Comparison of ENCODE assay signal across 8 mouse cellular contexts in the genomic region with DNA sequence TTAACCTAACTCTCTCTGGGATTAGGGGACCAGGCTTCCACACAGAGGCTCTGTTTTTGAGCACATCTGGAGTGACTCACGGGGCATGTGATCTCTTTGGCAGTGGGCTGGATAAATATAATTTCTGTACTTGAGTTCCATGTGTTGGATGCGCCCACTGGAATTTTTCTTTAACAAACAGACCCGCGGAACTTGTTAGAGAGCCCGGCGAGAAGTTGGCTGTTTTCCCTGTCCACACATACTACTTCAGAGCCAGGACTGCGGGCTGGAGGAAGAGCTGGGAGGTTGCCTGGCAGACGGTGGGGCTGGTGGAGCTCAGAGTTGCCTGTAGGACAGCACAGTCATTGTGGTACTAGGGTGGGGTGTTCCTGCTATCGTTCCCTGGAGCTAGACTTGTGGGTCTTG. TPM values are rescaled to one million over a fixed set of nuclear protein-coding genes. Genes with fewer than 3 reads are reported as not detected.
A peak's percentile ranks its signal among the peaks of the same experiment; 100 is the strongest.
DNase-seq lines count a peak whose midpoint lies in the region; ATAC-seq and TF ChIP-seq lines count a peak whose summit lies in the region.

A gene (minus strand): TSS at position 31 of the 405 bp plus-strand sequence.

- H3K9ac ChIP-seq in embryonic facial prominence, embryonic 14.5 days (ENCODE audit: low read depth, low read length): 0 out of 2 replicates have a peak within 1 kb of the TSS, but pooled peaks have one; percentile 2
- H3K9ac ChIP-seq in stomach, embryonic 16.5 days (ENCODE audit: low read length): no peak within 1 kb of the TSS
- H3K9ac ChIP-seq in hindbrain, embryonic 11.5 days (ENCODE audit: low read depth, low read length): no peak within 1 kb of the TSS
- H3K9ac ChIP-seq in hindbrain, embryonic 16.5 days (ENCODE audit: low read depth, low read length): no peak within 1 kb of the TSS

- peaks cover 17% of the 10 kb centered on the region for H3K4me1 ChIP-seq in embryonic facial prominence, embryonic 14.5 days (ENCODE audit: control insufficient read depth, insufficient read depth, low read length)
- H3K4me1 ChIP-seq in lung, adult 2 months (ENCODE audit: control insufficient read depth, insufficient read depth, low read length): no peaks in the 10 kb centered on the region; the same call in 1 of the 2 replicates
- no peaks in the 10 kb centered on the region for H3K4me1 ChIP-seq in stomach, embryonic 16.5 days (ENCODE audit: control insufficient read depth, insufficient read depth, low read length)
- H3K4me1 ChIP-seq in hindbrain, embryonic 11.5 days (replicated peaks; ENCODE audit: control insufficient read depth, insufficient read depth, low read length): no peaks in the 10 kb centered on the region
- H3K4me1 ChIP-seq in hindbrain, embryonic 16.5 days (ENCODE audit: control insufficient read depth, insufficient read depth, low read depth, low read length): no peaks in the 10 kb centered on the region

- intact Hi-C loops in heart, postnatal 10 days (cut with DNase I): no loop called here

- peak within 1 kb of the TSS; percentile 31 for H3K4me2 ChIP-seq in embryonic facial prominence, embryonic 14.5 days (ENCODE audit: low read depth, low read length)
- H3K4me2 ChIP-seq in stomach, embryonic 16.5 days (ENCODE audit: low read depth, low read length): no peak within 1 kb of the TSS
- H3K4me2 ChIP-seq in hindbrain, embryonic 11.5 days (replicated peaks; ENCODE audit: low read depth, low read length): no peak within 1 kb of the TSS
- H3K4me2 ChIP-seq in hindbrain, embryonic 16.5 days (ENCODE audit: low read length): no peak within 1 kb of the TSS

- peak within 1 kb of the TSS; percentile 61 for H3K27ac ChIP-seq in embryonic facial prominence, embryonic 14.5 days (replicated peaks; ENCODE audit: low read depth, low read length)
- H3K27ac ChIP-seq in stomach, embryonic 16.5 days (ENCODE audit: low read length): peak within 1 kb of the TSS; percentile 9; the same call in 1 of the 2 replicates
- H3K27ac ChIP-seq in hindbrain, embryonic 11.5 days (ENCODE audit: low read depth, low read length): no peak within 1 kb of the TSS
- no peak within 1 kb of the TSS for H3K27ac ChIP-seq in hindbrain, embryonic 16.5 days (ENCODE audit: low read depth, low read length)

- H3K27me3 ChIP-seq in embryonic facial prominence, embryonic 14.5 days (replicated peaks; ENCODE audit: control insufficient read depth, insufficient read depth, low read length): no peaks in the 10 kb centered on the region
- H3K27me3 ChIP-seq in stomach, embryonic 16.5 days (ENCODE audit: control insufficient read depth, insufficient read depth, low read length): no peaks in the 10 kb centered on the region
- no peaks in the 10 kb centered on the region for H3K27me3 ChIP-seq in hindbrain, embryonic 11.5 days (ENCODE audit: control insufficient read depth, insufficient read depth, low read length)
- H3K27me3 ChIP-seq in hindbrain, embryonic 16.5 days (replicated peaks; ENCODE audit: control insufficient read depth, insufficient read depth, low read length): no peaks in the 10 kb centered on the region

- ATAC-seq in embryonic facial prominence, embryonic 14.5 days (ENCODE audit: low read depth): peak; percentile 91
- peak; percentile 60; the same call in 1 of the 2 replicates for ATAC-seq in stomach, embryonic 16.5 days (ENCODE audit: insufficient read depth, low FRiP score)
- ATAC-seq in hindbrain, embryonic 11.5 days (ENCODE audit: low FRiP score): no peak
- no peak for ATAC-seq in hindbrain, embryonic 16.5 days

- H3K4me3 ChIP-seq in embryonic facial prominence, embryonic 14.5 days (ENCODE audit: low read depth, low read length): no peak within 1 kb of the TSS
- H3K4me3 ChIP-seq in lung, adult 2 months (replicated peaks; ENCODE audit: extremely low read depth, low read depth, low read length): no peak within 1 kb of the TSS
- no peak within 1 kb of the TSS for H3K4me3 ChIP-seq in stomach, embryonic 16.5 days (replicated peaks; ENCODE audit: low read length)
- H3K4me3 ChIP-seq in hindbrain, embryonic 11.5 days (ENCODE audit: low read depth, low read length): no peak within 1 kb of the TSS
- no peak within 1 kb of the TSS for H3K4me3 ChIP-seq in hindbrain, embryonic 16.5 days (ENCODE audit: low read length)

- 36% methylated on average over 9 of the region's 9 CpGs for WGBS in embryonic facial prominence, embryonic 14.5 days
- WGBS in lung, adult 2 months: 44% methylated on average over 9 of the region's 9 CpGs
- WGBS in stomach, embryonic 16.5 days: 35% methylated on average over 9 of the region's 9 CpGs
- WGBS in hindbrain, embryonic 11.5 days: 93% methylated on average over 9 of the region's 9 CpGs
- 74% methylated on average over 9 of the region's 9 CpGs for WGBS in hindbrain, embryonic 16.5 days

- TF ChIP-seq CTCF in lung, adult 2 months (IDR thresholded peaks at IDR 0.05; ENCODE audit: insufficient read depth, low read length): no peak

- H3K36me3 ChIP-seq in embryonic facial prominence, embryonic 14.5 days (ENCODE audit: control insufficient read depth, insufficient read depth, low read length): no peaks in the 10 kb centered on the region
- no peaks in the 10 kb centered on the region for H3K36me3 ChIP-seq in stomach, embryonic 16.5 days (ENCODE audit: control insufficient read depth, insufficient read depth, low read length)
- H3K36me3 ChIP-seq in hindbrain, embryonic 11.5 days (ENCODE audit: control insufficient read depth, insufficient read depth, low read length): no peaks in the 10 kb centered on the region
- no peaks in the 10 kb centered on the region for H3K36me3 ChIP-seq in hindbrain, embryonic 16.5 days (ENCODE audit: control insufficient read depth, insufficient read depth, low read length)

- DNase-seq in adrenal gland, postnatal 10 days: peak; percentile 18
- DNase-seq in adrenal gland, postnatal 4 days (ENCODE audit: low spot score in 2 of 2): no peak
- DNase-seq in embryonic facial prominence, embryonic 14.5 days (ENCODE audit: low spot score): peak; percentile 95
- peak; percentile 78 to 81 for DNase-seq in heart, postnatal 10 days
- DNase-seq in lung, adult 2 months: peak; percentile 5
- no peak for DNase-seq in hindbrain, embryonic 11.5 days (ENCODE audit: low spot score)

- no peak for TF ChIP-seq POLR2A in lung, adult 2 months (IDR thresholded peaks at IDR 0.05; ENCODE audit: borderline replicate concordance, extremely low read depth, low read depth, low read length)

- no peaks in the 10 kb centered on the region for H3K9me3 ChIP-seq in embryonic facial prominence, embryonic 14.5 days (ENCODE audit: control insufficient read depth, low read length)
- no peaks in the 10 kb centered on the region for H3K9me3 ChIP-seq in stomach, embryonic 16.5 days (replicated peaks; ENCODE audit: control insufficient read depth, low read length)
- H3K9me3 ChIP-seq in hindbrain, embryonic 11.5 days (ENCODE audit: control insufficient read depth, low read length): no peaks in the 10 kb centered on the region
- H3K9me3 ChIP-seq in hindbrain, embryonic 16.5 days (ENCODE audit: control insufficient read depth, low read length): no peaks in the 10 kb centered on the region

RNA-seq across cellular contexts. Expression of the gene that starts here (rescaled TPM):
- 1 to 10 TPM; 1.1 to 2.6 TPM for total RNA-seq in adrenal gland, postnatal 10 days (2021)
- 1 to 10 TPM in 1 of 2 experiments, under 1 TPM in 1; 0.68 to 1.3 TPM for total RNA-seq in adrenal gland, postnatal 4 days (2021)
- polyA plus RNA-seq in embryonic facial prominence, embryonic 14.5 days (2014; fragmentation: Nextera tagmentation; extraction: Ambion mirVana): 4.1 and 4.3 TPM in 2 replicates
- 1 to 10 TPM in 1 of 2 experiments, under 1 TPM in 1; 0.74 to 1.3 TPM for total RNA-seq in heart, postnatal 10 days (2021)
- polyA plus RNA-seq in lung, adult 2 months (2012; rRNA removed): 0.59 and 1.5 TPM in 2 replicates
- 1.8 and 1.9 TPM in 2 replicates for polyA plus RNA-seq in stomach, embryonic 16.5 days (2015; fragmentation: Nextera tagmentation; extraction: Ambion mirVana)
- polyA plus RNA-seq in hindbrain, embryonic 11.5 days (2014; fragmentation: Nextera tagmentation; extraction: Ambion mirVana): 0.15 TPM in 1 of 2 replicates, not detected in the other
- 2.3 and 2.4 TPM in 2 replicates for polyA plus RNA-seq in hindbrain, embryonic 16.5 days (2015; fragmentation: Nextera tagmentation; extraction: Ambion mirVana)

Comparison
In these comparisons a context has a peak if more than half of its experiments do, and no peak if none do; other contexts are left out.
1. DNase-seq: peak in adrenal gland, postnatal 10 days (single experiment), embryonic facial prominence, embryonic 14.5 days (single experiment), heart, postnatal 10 days (2 of 2) and lung, adult 2 months (single experiment); none in adrenal gland, postnatal 4 days (0 of 2) and hindbrain, embryonic 11.5 days (single experiment).
2. ATAC-seq: peak in embryonic facial prominence, embryonic 14.5 days (single experiment) and stomach, embryonic 16.5 days (single experiment); none in hindbrain, embryonic 11.5 days (single experiment) and hindbrain, embryonic 16.5 days (single experiment).
3. H3K27ac ChIP-seq: peak in embryonic facial prominence, embryonic 14.5 days (single experiment) and stomach, embryonic 16.5 days (single experiment); none in hindbrain, embryonic 11.5 days (single experiment) and hindbrain, embryonic 16.5 days (single experiment).